Mouse (Mus musculus) midbrain, embryonic 11.5 days (tissue): ENCODE measurements around the gene Bbs9. TPM values are rescaled to one million over a fixed set of nuclear protein-coding genes. Genes with fewer than 3 reads are reported as not detected.

ENCODE experiments used
- ATAC-seq: fragments of 200-750 bp; cut with Nextera tagmentation; 2 replicates; pipeline ENCODE4 v1.8.0; 2017; ENCODE audit warnings: moderate TSS enrichment, moderate library complexity; ENCODE audit not compliant: low FRiP score
- DNase-seq: peaks from one replicate; pipeline ENCODE4 v3.0.0; 2015; ENCODE audit warnings: low spot score; ENCODE audit errors: missing footprints
- H3K27ac ChIP-seq: fragments of 300-500 bp; sonication (generic); 2 replicates; pipeline ENCODE4 v1.5.1; 2014; ENCODE audit warnings: low read depth, low read length
- H3K27me3 ChIP-seq: fragments of 300-500 bp; sonication (generic); 2 replicates; pipeline ENCODE4 v1.6.1; 2014; ENCODE audit warnings: mild to moderate bottlenecking, low read length, moderate library complexity, mixed read lengths; ENCODE audit not compliant: control insufficient read depth, insufficient read depth
- H3K36me3 ChIP-seq: fragments of 300-500 bp; sonication (generic); 2 replicates; pipeline ENCODE4 v1.6.1; 2014; ENCODE audit warnings: mild to moderate bottlenecking, low read length, moderate library complexity, mixed read lengths; ENCODE audit not compliant: control insufficient read depth, insufficient read depth
- H3K4me1 ChIP-seq: fragments of 300-500 bp; sonication (generic); 2 replicates; pipeline ENCODE4 v1.6.1; 2014; ENCODE audit warnings: low read length; ENCODE audit not compliant: control insufficient read depth, insufficient read depth
- H3K4me2 ChIP-seq: fragments of 300-500 bp; sonication (generic); 2 replicates; pipeline ENCODE4 v1.6.1; 2014; ENCODE audit warnings: mild to moderate bottlenecking, moderate library complexity
- H3K4me3 ChIP-seq: fragments of 300-500 bp; sonication (generic); 2 replicates; pipeline ENCODE4 v1.5.1; 2014; ENCODE audit warnings: low read depth, low read length
- H3K9ac ChIP-seq: fragments of 300-500 bp; sonication (generic); 2 replicates; pipeline ENCODE4 v1.6.1; 2014; ENCODE audit warnings: low read length
- H3K9me3 ChIP-seq: fragments of 300-500 bp; sonication (generic); 2 replicates; pipeline ENCODE4 v1.6.1; 2016; ENCODE audit warnings: low read length; ENCODE audit not compliant: control insufficient read depth
- WGBS: fragments of 180-500 bp; shearing (Covaris S2); extraction: QIAGEN DNeasy Blood & Tissue Kit; methylation state at CpG from one replicate; pipeline ENCODE4 v1.1.7; 2014; 5-methylcytosine and 5-hydroxymethylcytosine counted together
- polyA plus RNA-seq: library from polyadenylated mRNA; unstranded; fragments of >200 nt; fragmentation: Nextera tagmentation; extraction: Ambion mirVana; gene quantifications from 2 replicates; pipeline ENCODE4 v1.2.1, GENCODE M21; 2014

Bbs9 gene
- polyA plus RNA-seq, 1 experiment from 2014 or later, result 17.4 TPM

DNA sequence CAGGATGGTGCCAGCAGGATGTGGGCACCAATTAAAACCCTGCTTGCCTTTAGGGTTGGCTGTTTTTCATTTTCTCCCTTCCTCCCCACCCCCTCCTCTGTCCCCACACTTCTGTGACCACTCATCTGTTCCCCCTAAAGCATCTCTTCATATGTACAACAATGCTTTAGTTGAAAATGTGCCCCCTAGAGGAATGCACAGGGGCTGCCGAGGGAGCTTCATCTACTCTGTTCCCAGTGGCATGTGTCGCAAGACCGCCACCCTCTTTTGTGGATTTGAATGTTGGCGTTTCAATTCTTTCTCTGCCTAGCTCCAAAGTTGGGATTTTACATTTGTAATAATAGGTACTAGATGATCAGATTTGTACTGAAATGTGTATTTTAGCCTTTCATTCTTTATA is 204.0 kb downstream of the Bbs9 start:
- Histone ChIP-seq H3K9ac (no peak overlapping the region), H3K4me1 (no peaks in the 10 kb centered on the region; the same call in 1 of the 2 replicates), H3K4me2 (no peak overlapping the region), H3K4me3 (no peak overlapping the region), H3K27ac (no peak overlapping the region), H3K36me3 (no peaks in the 10 kb centered on the region), H3K27me3 (no peaks in the 10 kb centered on the region), H3K9me3 (no peaks in the 10 kb centered on the region)
- ATAC-seq (no peak), DNase-seq (peak; percentile 68)
- 90% methylated on average over 4 of the region's 4 CpGs for WGBS

DNA sequence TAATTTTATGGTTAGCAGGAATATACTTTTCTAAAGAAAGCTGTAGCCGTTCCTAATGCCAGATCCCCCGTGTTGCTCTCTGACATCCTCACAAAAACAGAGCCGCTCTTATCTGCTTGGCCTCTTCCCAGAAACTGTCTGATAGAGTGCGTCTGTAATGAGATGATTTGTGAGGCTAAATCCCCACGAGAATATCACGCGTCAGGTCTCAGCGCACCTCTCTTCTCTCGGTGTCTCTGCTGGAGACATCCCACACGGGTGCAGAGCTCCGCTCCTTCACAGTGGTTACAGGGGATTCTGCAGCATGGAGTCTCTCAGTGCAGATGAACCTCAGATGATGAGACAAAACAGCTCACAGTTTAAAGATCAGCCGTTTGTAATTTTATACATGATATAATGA is 204.5 kb downstream of the Bbs9 start:
- WGBS, result 85% methylated on average over 12 of the region's 12 CpGs
- H3K9ac ChIP-seq, result no peak overlapping the region
- no peak overlapping the region for H3K27ac ChIP-seq
- ATAC-seq, result no peak
- H3K4me2 ChIP-seq, result no peak overlapping the region
- no peaks in the 10 kb centered on the region for H3K36me3 ChIP-seq
- DNase-seq, result no peak
- no peaks in the 10 kb centered on the region; the same call in 1 of the 2 replicates for H3K4me1 ChIP-seq
- no peaks in the 10 kb centered on the region for H3K9me3 ChIP-seq
- H3K4me3 ChIP-seq, result no peak overlapping the region
- H3K27me3 ChIP-seq, result no peaks in the 10 kb centered on the region

DNA sequence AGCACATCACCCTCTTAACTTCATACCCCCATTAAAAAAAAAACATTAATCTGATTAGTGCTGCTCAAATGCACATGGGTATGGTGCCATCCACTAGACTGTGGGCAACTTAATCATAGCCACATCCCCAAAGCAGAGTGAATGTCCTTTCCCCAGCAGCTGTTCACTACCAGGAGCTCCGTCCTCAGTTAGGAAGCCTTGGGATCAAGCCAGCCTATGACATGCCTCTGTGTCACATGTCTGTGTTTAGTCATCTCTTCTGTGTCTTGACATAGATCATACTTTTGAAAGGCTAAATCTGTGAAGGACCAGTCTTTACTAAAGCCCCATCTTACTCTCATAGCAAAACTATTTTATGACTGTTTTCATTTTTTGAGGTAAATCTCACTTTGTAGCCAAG is 205.0 kb downstream of the Bbs9 start:
- no peaks in the 10 kb centered on the region for H3K27me3 ChIP-seq
- no peak overlapping the region for H3K27ac ChIP-seq
- DNase-seq (peak; percentile 12), ATAC-seq (no peak)
- no peak overlapping the region for H3K9ac ChIP-seq
- H3K36me3 ChIP-seq, result no peaks in the 10 kb centered on the region
- H3K4me2 ChIP-seq, result no peak overlapping the region
- H3K4me1 ChIP-seq, result no peaks in the 10 kb centered on the region; the same call in 1 of the 2 replicates
- no peaks in the 10 kb centered on the region for H3K9me3 ChIP-seq
- WGBS, result 80% methylated on average over 1 of the region's 1 CpGs
- no peak overlapping the region for H3K4me3 ChIP-seq

DNA sequence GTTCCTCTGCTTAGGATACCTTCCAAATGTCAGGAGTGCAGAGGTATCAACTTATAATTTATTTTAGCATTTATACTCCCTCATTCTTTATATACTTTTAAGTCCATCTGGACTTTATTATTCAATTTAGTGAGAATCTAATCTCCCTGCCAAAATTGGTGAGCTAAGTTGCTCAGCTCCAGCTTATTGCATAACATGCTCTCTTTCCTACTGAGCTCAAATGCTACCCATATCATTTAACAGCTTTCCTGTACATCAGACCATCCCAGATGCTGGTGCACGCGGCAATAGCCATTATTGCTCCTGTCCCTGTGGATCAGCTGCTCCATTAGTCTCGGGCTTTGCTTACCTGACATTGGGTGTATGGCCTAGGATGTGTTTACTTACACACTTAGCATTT is 208.3 kb downstream of the Bbs9 start:
- H3K9me3 ChIP-seq, result no peaks in the 10 kb centered on the region
- no peaks in the 10 kb centered on the region for H3K36me3 ChIP-seq
- no peak overlapping the region for H3K4me3 ChIP-seq
- H3K9ac ChIP-seq, result no peak overlapping the region
- no peak overlapping the region for H3K27ac ChIP-seq
- H3K27me3 ChIP-seq, result no peaks in the 10 kb centered on the region
- H3K4me1 ChIP-seq, result no peaks in the 10 kb centered on the region; the same call in 1 of the 2 replicates
- ATAC-seq (peak; percentile 24; the same call in 1 of the 2 replicates), DNase-seq (no peak)
- no peak overlapping the region for H3K4me2 ChIP-seq
- 84% methylated on average over 3 of the region's 3 CpGs for WGBS

DNA sequence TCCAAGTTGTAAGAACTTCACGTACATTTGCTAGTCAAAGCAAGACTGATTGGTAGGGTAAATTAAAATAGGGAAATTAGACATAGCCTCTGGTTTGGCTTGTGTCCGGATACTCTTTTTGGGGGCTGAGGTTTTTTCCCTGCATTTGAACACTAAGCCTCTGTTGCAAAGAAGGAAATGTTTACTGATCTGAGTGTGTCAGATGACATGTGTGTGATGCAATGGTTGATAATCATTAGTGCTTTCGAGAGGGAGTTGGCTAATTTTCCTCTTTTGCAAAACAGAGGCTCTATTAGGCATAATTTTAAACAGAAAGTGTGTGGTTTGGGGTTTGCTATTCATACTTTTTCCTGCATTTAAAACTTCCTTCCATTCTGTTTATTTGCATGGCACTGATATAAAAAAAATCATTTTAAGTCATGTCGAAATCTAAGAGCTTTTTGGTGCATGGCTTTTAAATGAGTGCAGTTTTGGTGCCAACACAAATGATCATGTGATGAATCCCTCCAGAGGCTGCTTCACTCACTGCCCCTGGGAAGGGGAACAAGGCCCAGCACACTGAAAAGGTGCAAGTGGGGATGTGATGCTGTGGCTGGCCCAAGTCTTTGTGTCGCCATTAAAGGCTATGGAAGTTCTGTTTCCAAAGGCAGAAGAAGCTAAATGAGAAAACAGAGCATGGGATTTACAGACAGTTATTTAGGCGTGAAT is 211.4 kb downstream of the Bbs9 start:
- H3K9me3 ChIP-seq, result no peaks in the 10 kb centered on the region
- no peak overlapping the region for H3K4me2 ChIP-seq
- H3K9ac ChIP-seq, result no peak overlapping the region
- ATAC-seq, result no peak
- peaks cover 5% of the 10 kb centered on the region; the same call in 1 of the 2 replicates for H3K4me1 ChIP-seq
- H3K4me3 ChIP-seq, result no peak overlapping the region
- H3K27me3 ChIP-seq, result no peaks in the 10 kb centered on the region
- no peak overlapping the region for H3K27ac ChIP-seq
- 88% methylated on average over 6 of the region's 6 CpGs for WGBS
- DNase-seq, result no peak
- H3K36me3 ChIP-seq, result no peaks in the 10 kb centered on the region

DNA sequence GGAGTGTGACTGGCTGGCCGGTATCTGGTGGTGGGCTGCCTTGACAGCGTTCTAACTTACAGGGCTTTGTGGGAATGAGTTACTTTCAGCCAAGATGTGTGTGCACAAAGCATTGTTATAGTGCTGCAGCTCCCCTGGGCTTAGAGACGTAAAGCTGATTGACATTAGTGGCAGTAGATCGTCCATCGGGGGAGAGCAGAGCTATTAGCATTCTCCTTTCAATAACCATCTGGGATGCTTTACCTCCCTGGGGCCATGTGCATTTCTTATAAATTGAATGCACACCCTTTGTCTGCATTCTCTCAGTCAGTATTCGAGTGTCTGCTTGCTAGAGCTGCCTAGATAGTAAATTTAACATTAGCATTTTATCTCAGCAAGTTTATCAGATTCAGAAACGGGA is 214.7 kb downstream of the Bbs9 start:
- H3K9ac ChIP-seq, result no peak overlapping the region
- no peak overlapping the region for H3K27ac ChIP-seq
- no peaks in the 10 kb centered on the region for H3K36me3 ChIP-seq
- H3K27me3 ChIP-seq, result no peaks in the 10 kb centered on the region
- no peak for DNase-seq
- no peak overlapping the region for H3K4me3 ChIP-seq
- peak; percentile 76 for ATAC-seq
- H3K9me3 ChIP-seq, result no peaks in the 10 kb centered on the region
- no peak overlapping the region for H3K4me2 ChIP-seq
- H3K4me1 ChIP-seq, result peaks cover 5% of the 10 kb centered on the region; the same call in 1 of the 2 replicates
- WGBS, result 36% methylated on average over 7 of the region's 7 CpGs

DNA sequence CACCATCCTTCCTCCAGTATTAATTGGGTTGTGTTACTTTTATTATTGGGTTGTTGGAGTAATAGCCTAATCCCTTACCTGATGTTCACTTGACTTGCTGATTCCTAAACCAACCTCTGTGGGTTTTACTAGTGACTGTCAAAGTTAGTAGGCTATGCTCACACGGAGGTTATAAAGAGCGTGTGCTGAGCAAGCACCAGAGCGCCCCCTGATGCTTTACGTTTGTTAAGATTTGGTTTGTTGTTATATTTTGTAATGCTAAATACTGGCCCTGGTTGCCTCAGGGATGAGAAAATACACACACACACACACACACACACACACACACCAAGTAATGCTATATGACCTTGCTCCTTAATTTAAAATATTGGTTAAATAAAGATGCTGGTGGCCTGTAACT is 219.9 kb downstream of the Bbs9 start:
- no peaks in the 10 kb centered on the region; the same call in 1 of the 2 replicates for H3K4me1 ChIP-seq
- no peaks in the 10 kb centered on the region for H3K36me3 ChIP-seq
- H3K4me2 ChIP-seq, result no peak overlapping the region
- 91% methylated on average over 4 of the region's 4 CpGs for WGBS
- ATAC-seq, result no peak
- no peak overlapping the region for H3K27ac ChIP-seq
- no peaks in the 10 kb centered on the region for H3K9me3 ChIP-seq
- no peaks in the 10 kb centered on the region for H3K27me3 ChIP-seq
- no peak overlapping the region for H3K4me3 ChIP-seq
- no peak for DNase-seq
- no peak overlapping the region for H3K9ac ChIP-seq

DNA sequence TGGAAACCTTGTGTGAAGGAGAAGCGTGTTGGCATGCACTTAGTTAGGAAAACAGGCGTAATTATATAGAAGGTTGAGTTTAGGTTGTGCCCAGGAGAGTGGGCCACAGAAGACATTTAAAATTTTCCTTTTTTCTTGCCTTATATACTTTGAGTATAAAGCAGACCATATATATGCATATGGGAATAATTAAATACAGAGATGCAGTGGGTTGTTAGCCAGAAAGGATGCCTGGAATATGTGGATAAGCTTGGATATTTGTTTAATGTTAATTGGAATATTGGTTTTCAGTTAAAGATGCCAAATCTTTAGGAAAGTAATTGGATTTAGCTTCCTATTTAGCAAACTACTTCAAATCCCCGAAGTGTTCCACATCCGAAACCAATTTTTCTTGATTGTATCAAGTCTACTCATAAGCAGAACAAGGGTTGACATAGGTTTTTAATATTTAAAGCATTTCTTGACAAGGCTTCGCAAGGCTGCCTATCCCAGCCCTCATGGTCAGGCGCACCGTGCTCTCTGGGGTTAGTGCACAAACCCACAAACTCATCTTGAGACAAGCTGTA is 221.4 kb downstream of the Bbs9 start:
- Histone ChIP-seq H3K27ac (no peak overlapping the region), H3K4me1 (no peaks in the 10 kb centered on the region), H3K9ac (no peak overlapping the region), H3K4me3 (no peak overlapping the region), H3K9me3 (no peaks in the 10 kb centered on the region), H3K27me3 (no peaks in the 10 kb centered on the region), H3K36me3 (no peaks in the 10 kb centered on the region), H3K4me2 (no peak overlapping the region)
- ATAC-seq, result no peak
- WGBS, result 92% methylated on average over 7 of the region's 7 CpGs
- no peak for DNase-seq

DNA sequence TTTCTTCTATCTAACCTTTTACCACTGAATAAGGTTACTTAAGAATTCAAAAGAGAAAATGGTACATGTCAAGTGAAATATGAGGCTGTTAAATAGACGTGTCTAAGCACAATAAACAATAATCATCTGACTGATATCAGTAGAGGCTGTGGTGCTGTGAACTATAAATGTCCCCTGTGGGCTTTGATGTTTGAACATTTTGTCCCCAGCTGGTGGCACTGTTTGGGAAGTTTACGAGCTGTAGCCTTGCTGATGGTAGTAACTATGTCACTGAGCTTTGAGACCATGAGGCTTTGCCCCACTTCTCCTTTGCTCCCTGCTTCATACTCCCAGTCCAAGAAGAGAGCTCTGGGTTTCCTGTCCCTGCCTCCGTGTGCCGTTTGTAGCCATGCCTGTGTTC is 222.3 kb downstream of the Bbs9 start:
- DNase-seq (peak; percentile 59), ATAC-seq (no peak)
- no peaks in the 10 kb centered on the region for H3K36me3 ChIP-seq
- H3K9ac ChIP-seq, result no peak overlapping the region
- no peak overlapping the region for H3K4me2 ChIP-seq
- WGBS, result 62% methylated on average over 4 of the region's 4 CpGs
- no peak overlapping the region for H3K27ac ChIP-seq
- H3K4me1 ChIP-seq, result no peaks in the 10 kb centered on the region
- no peaks in the 10 kb centered on the region for H3K9me3 ChIP-seq
- H3K4me3 ChIP-seq, result no peak overlapping the region
- no peaks in the 10 kb centered on the region for H3K27me3 ChIP-seq
